ENCODE assay signal across 13 mouse cellular contexts in the genomic region with DNA sequence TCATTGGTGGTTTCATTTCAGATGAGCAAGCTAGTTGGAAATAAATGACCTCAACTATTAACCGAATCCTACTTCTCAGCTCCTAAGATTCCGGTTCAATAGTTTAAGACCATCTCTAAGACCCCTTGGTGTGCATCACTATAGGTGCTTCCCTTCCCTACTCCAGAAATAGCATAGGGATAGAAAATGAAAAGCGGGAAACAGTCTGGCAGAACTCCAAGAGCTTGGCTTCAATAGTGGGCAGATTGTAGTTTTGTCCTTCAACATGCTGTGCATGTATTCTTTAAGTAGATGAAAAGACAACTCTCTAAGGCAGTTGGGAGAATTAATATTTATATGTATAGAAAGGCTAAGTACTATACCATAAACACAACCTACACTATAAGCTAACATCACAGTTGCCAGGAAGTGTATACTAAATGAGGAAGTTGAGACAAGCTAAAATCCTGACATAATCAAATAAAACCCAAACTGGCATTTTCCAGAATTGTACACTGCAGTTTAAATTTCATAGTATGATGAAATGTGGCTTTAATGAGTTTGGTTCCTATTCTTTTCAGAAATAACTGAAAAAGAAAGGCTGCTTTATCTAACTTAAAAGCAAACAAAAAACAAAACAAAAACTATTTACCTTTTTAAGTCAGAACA. TPM values are rescaled to one million over a fixed set of nuclear protein-coding genes. Genes with fewer than 3 reads are reported as not detected.
DNase-seq lines count a peak whose midpoint lies in the region; ATAC-seq and TF ChIP-seq lines count a peak whose summit lies in the region.
"Had no signal": no experiment of that assay in that cellular context is flagged by ENCODE, and none has a peak within 500 bp of the region (broad histone marks: within the 10 kb centered on the region; RNA-seq: fewer than 3 reads in every experiment).

No protein-coding gene starts in this region.

- 0 out of 2 replicates have a peak, but pooled peaks cover 4% of the 10 kb centered on the region for H3K36me3 ChIP-seq in heart, postnatal 0 days (replicated peaks; ENCODE audit: control insufficient read depth, insufficient read depth, low read length)
- H3K36me3 ChIP-seq in lung, postnatal 0 days (ENCODE audit: insufficient read depth, low read length) = peaks cover 2% of the 10 kb centered on the region; the same call in 1 of the 2 replicates
- H3K36me3 ChIP-seq in splenic B cell, adult 2 months (ENCODE audit: control insufficient read depth, insufficient read depth, low read length, poor library complexity, severe bottlenecking) = no peaks in the 10 kb centered on the region
- H3K36me3 ChIP-seq: forebrain, embryonic 15.5 days; neural tube, embryonic 12.5 days had no signal

- no peak overlapping the region for H3K9ac ChIP-seq in heart, postnatal 0 days (replicated peaks; ENCODE audit: low read depth, low read length)
- no peak overlapping the region for H3K9ac ChIP-seq in lung, postnatal 0 days (replicated peaks; ENCODE audit: low read depth)
- H3K9ac ChIP-seq: forebrain, embryonic 15.5 days; limb, embryonic 15.5 days; neural tube, embryonic 12.5 days had no signal

- ATAC-seq in heart, postnatal 0 days (ENCODE audit: insufficient read depth, low read depth) = no peak
- ATAC-seq in lung, postnatal 0 days = no peak
- ATAC-seq: forebrain, embryonic 15.5 days had no signal

- TF ChIP-seq EP300 in heart, postnatal 0 days (IDR thresholded peaks at IDR 0.05; ENCODE audit: low read depth) = no peak
- TF ChIP-seq EP300 in lung, postnatal 0 days (IDR thresholded peaks at IDR 0.05) = no peak

- H3K4me2 ChIP-seq in heart, postnatal 0 days (ENCODE audit: low read depth, low read length) = peak overlapping the region; percentile 26; the same call in 1 of the 2 replicates
- H3K4me2 ChIP-seq in lung, postnatal 0 days (replicated peaks; ENCODE audit: low read depth, low read length) = no peak overlapping the region
- H3K4me2 ChIP-seq: forebrain, embryonic 15.5 days; limb, embryonic 15.5 days; neural tube, embryonic 12.5 days had no signal

- H3K27ac ChIP-seq in heart, postnatal 0 days (ENCODE audit: low read depth) = no peak overlapping the region
- no peak overlapping the region for H3K27ac ChIP-seq in lung, postnatal 0 days (ENCODE audit: low read length)
- H3K27ac ChIP-seq: forebrain, embryonic 15.5 days; limb, embryonic 15.5 days; neural tube, embryonic 12.5 days had no signal

- H3K9me3 ChIP-seq in heart, postnatal 0 days (replicated peaks; ENCODE audit: control insufficient read depth, low read length) = no peaks in the 10 kb centered on the region
- H3K9me3 ChIP-seq in lung, postnatal 0 days (ENCODE audit: low read length) = no peaks in the 10 kb centered on the region
- H3K9me3 ChIP-seq: forebrain, embryonic 15.5 days; limb, embryonic 15.5 days; neural tube, embryonic 12.5 days had no signal

- intact Hi-C loops in heart, postnatal 14 days (cut with DNase I) = no loop called here
- intact Hi-C loops in left cerebral cortex, postnatal 25 days (cut with DNase I) = no loop called here

- TF ChIP-seq CTCF in heart, postnatal 0 days (IDR thresholded peaks at IDR 0.05; ENCODE audit: low read depth) = no peak
- no peak for TF ChIP-seq CTCF in lung, postnatal 0 days (IDR thresholded peaks at IDR 0.05)

- H3K27me3 ChIP-seq in heart, postnatal 0 days (ENCODE audit: control insufficient read depth, insufficient read depth, low read length) = no peaks in the 10 kb centered on the region
- no peaks in the 10 kb centered on the region for H3K27me3 ChIP-seq in lung, postnatal 0 days (replicated peaks; ENCODE audit: insufficient read depth, low read length)
- no peaks in the 10 kb centered on the region for H3K27me3 ChIP-seq in splenic B cell, adult 2 months (ENCODE audit: control insufficient read depth, insufficient read depth, low read length, poor library complexity, severe bottlenecking)
- H3K27me3 ChIP-seq: forebrain, embryonic 15.5 days; limb, embryonic 15.5 days; neural tube, embryonic 12.5 days had no signal

- no peak for DNase-seq in heart, postnatal 0 days (ENCODE audit: low spot score)
- DNase-seq in heart, postnatal 14 days = no peak
- peak; percentile 25 for DNase-seq in lung, postnatal 0 days (ENCODE audit: low spot score)
- DNase-seq in lung, adult 18-20 months = no peak
- peak; percentile 44 for DNase-seq in cerebellum, adult 9-11 months
- peak; percentile 39 for DNase-seq in splenic B cell, adult 2 months (ENCODE audit: low read depth, low spot score)
- no peak for DNase-seq in left cerebral cortex, postnatal 25 days (ENCODE audit: low spot score in 2 of 2)
- DNase-seq: kidney, adult 11 months; layer of hippocampus, postnatal 36 days; right cerebral cortex, adult 18-20 months had no signal

- WGBS in heart, postnatal 0 days = 40% methylated on average over 3 of the region's 3 CpGs
- WGBS in lung, postnatal 0 days = 52% methylated on average over 3 of the region's 3 CpGs

- no peak overlapping the region for H3K4me3 ChIP-seq in heart, postnatal 0 days (ENCODE audit: low read depth, low read length)
- no peak overlapping the region for H3K4me3 ChIP-seq in lung, postnatal 0 days (ENCODE audit: low read depth, low read length)
- H3K4me3 ChIP-seq: forebrain, embryonic 15.5 days; limb, embryonic 15.5 days; neural tube, embryonic 12.5 days had no signal

- H3K4me1 ChIP-seq in heart, postnatal 0 days (ENCODE audit: control insufficient read depth, insufficient read depth) = peaks cover 65% of the 10 kb centered on the region
- H3K4me1 ChIP-seq in lung, postnatal 0 days (ENCODE audit: insufficient read depth, low read depth, low read length) = peaks cover 16% of the 10 kb centered on the region

RNA-seq across cellular contexts. Expression of gene Cltc, which starts 7.5 kb away (rescaled TPM):
- total RNA-seq in heart, postnatal 0 days (2014; rRNA removed; ENCODE audit: low replicate concordance) = 185 and 279 TPM in 2 replicates
- polyA plus RNA-seq in heart, postnatal 0 days (2015; fragmentation: Nextera tagmentation; extraction: Ambion mirVana) = 71.0 and 77.6 TPM in 2 replicates
- 100 to 1,000 TPM; 159 to 171 TPM for total RNA-seq in heart, postnatal 14 days (2021)
- 63.7 and 67.7 TPM in 2 replicates for polyA plus RNA-seq in lung, postnatal 0 days (2015; fragmentation: Nextera tagmentation; extraction: Ambion mirVana)
- 100 to 1,000 TPM; 525 to 539 TPM for total RNA-seq in left cerebral cortex, postnatal 25 days (2021)

RNA-seq across cellular contexts. Expression of gene Dhx40, which starts 57.6 kb away (rescaled TPM):
- total RNA-seq in heart, postnatal 0 days (2014; rRNA removed; ENCODE audit: low replicate concordance) = 7.8 and 21.9 TPM in 2 replicates
- polyA plus RNA-seq in heart, postnatal 0 days (2015; fragmentation: Nextera tagmentation; extraction: Ambion mirVana) = 10.2 and 11.7 TPM in 2 replicates
- 10 to 100 TPM; 15.1 to 18.0 TPM for total RNA-seq in heart, postnatal 14 days (2021)
- polyA plus RNA-seq in lung, postnatal 0 days (2015; fragmentation: Nextera tagmentation; extraction: Ambion mirVana) = 18.9 and 20.7 TPM in 2 replicates
- 10 to 100 TPM; 18.6 to 19.5 TPM for total RNA-seq in left cerebral cortex, postnatal 25 days (2021)

Comparison
In these comparisons a context has a peak if more than half of its experiments do, and no peak if none do; other contexts are left out.
1. DNase-seq: peak in lung, postnatal 0 days (single experiment), cerebellum, adult 9-11 months (single experiment) and splenic B cell, adult 2 months (single experiment); none in heart, postnatal 0 days (single experiment), heart, postnatal 14 days (0 of 2), lung, adult 18-20 months (0 of 2) and left cerebral cortex, postnatal 25 days (0 of 2).